Mouse (Mus musculus): ENCODE measurements around the gene Bcl2l1. TPM values are rescaled to one million over a fixed set of nuclear protein-coding genes. Genes with fewer than 3 reads are reported as not detected.
A peak's percentile ranks its signal among the peaks of the same experiment; 100 is the strongest.

Bcl2l1 gene
- polyA plus RNA-seq, 1 experiment = 51.2 TPM

GRCm38 (mm10) chr2:152817596-152818291 lies 13.8 kb downstream of the Bcl2l1 start:
- TF ChIP-seq CTCF (IDR thresholded peaks at IDR 0.05; ENCODE audit: borderline replicate concordance, insufficient read depth, low read length) = no peak
- no peak for TF ChIP-seq POLR2A (IDR thresholded peaks at IDR 0.05; ENCODE audit: low read depth, low read length)
- Histone ChIP-seq H3K4me3 (ENCODE audit: insufficient read depth, low read length) (no peak overlapping the region), H3K27ac (ENCODE audit: insufficient read depth, low read length) (no peak overlapping the region), H3K4me1 (ENCODE audit: control insufficient read depth, insufficient read depth, low read length) (peaks cover 41% of the 10 kb centered on the region)

- Histone ChIP-seq H3K4me1 (ENCODE audit: control insufficient read depth, insufficient read depth, low read length) (peaks cover 40% of the 10 kb centered on the region), H3K27ac (ENCODE audit: insufficient read depth, low read length) (no peak overlapping the region), H3K4me3 (ENCODE audit: insufficient read depth, low read length) (no peak overlapping the region)
- TF ChIP-seq CTCF (IDR thresholded peaks at IDR 0.05; ENCODE audit: borderline replicate concordance, insufficient read depth, low read length) = no peak
- TF ChIP-seq POLR2A (IDR thresholded peaks at IDR 0.05; ENCODE audit: low read depth, low read length) = no peak
Measured at GRCm38 (mm10) chr2:152816657-152817348, 14.7 kb downstream of the Bcl2l1 start.

- Histone ChIP-seq H3K4me3 (ENCODE audit: insufficient read depth, low read length) (no peak overlapping the region), H3K4me1 (ENCODE audit: control insufficient read depth, insufficient read depth, low read length) (peaks cover 41% of the 10 kb centered on the region), H3K27ac (ENCODE audit: insufficient read depth, low read length) (no peak overlapping the region)
- no peak for TF ChIP-seq POLR2A (IDR thresholded peaks at IDR 0.05; ENCODE audit: low read depth, low read length)
- no peak for TF ChIP-seq CTCF (IDR thresholded peaks at IDR 0.05; ENCODE audit: borderline replicate concordance, insufficient read depth, low read length)
Measured at GRCm38 (mm10) chr2:152815879-152816656, 15.5 kb downstream of the Bcl2l1 start.

DNA sequence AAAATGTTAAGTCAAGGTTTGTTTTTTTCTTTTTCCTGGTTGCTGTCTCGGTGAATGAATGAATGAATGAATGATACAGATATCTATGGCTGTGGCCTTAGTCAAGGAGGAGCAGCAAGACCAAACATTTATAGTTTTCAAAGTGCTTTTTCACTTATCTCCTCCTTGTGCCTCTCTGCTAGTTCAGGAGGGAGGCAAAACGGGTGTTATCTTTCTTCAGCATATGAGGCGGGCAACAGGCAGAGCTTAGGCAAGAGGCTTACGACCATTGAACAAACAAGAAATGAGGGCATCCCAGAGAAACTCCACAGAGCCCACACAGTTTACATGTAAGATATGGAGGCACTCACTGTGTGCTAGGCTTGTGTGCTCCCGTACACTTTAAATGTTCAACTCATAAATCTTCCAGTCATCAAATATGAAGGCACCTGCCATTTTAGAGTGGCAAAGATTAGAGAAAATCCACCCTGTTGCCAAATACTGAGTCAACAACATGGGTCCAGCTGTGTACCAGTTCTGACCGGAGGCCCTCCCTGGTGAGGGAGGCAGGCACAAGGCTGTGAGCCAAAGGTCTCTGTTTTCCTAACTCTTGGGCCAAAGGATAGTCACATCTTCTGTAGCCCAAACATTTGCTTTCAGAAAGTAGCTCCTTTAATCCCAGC lies 17.2 kb downstream of the Bcl2l1 start:
- Histone ChIP-seq H3K27ac (ENCODE audit: insufficient read depth, low read length) (no peak overlapping the region), H3K4me3 (ENCODE audit: insufficient read depth, low read length) (no peak overlapping the region), H3K4me1 (ENCODE audit: control insufficient read depth, insufficient read depth, low read length) (peaks cover 39% of the 10 kb centered on the region)
- TF ChIP-seq CTCF (IDR thresholded peaks at IDR 0.05; ENCODE audit: borderline replicate concordance, insufficient read depth, low read length) (no peak), POLR2A (IDR thresholded peaks at IDR 0.05; ENCODE audit: low read depth, low read length) (no peak)

- H3K4me1 ChIP-seq (ENCODE audit: control insufficient read depth, insufficient read depth, low read length) = peaks cover 36% of the 10 kb centered on the region
- no peak overlapping the region for H3K4me3 ChIP-seq (ENCODE audit: insufficient read depth, low read length)
- no peak overlapping the region for H3K27ac ChIP-seq (ENCODE audit: insufficient read depth, low read length)
- TF ChIP-seq POLR2A (IDR thresholded peaks at IDR 0.05; ENCODE audit: low read depth, low read length) (no peak), CTCF (IDR thresholded peaks at IDR 0.05; ENCODE audit: borderline replicate concordance, insufficient read depth, low read length) (no peak)
Measured at GRCm38 (mm10) chr2:152813232-152813631, 18.3 kb downstream of the Bcl2l1 start.

GRCm38 (mm10) chr2:152811336-152812165 lies 20.0 kb downstream of the Bcl2l1 start:
- Histone ChIP-seq H3K27ac (ENCODE audit: insufficient read depth, low read length) (peak overlapping the region; percentile 93), H3K4me1 (ENCODE audit: control insufficient read depth, insufficient read depth, low read length) (peaks cover 32% of the 10 kb centered on the region), H3K4me3 (ENCODE audit: insufficient read depth, low read length) (no peak overlapping the region)
- TF ChIP-seq CTCF (IDR thresholded peaks at IDR 0.05; ENCODE audit: borderline replicate concordance, insufficient read depth, low read length) (no peak), POLR2A (IDR thresholded peaks at IDR 0.05; ENCODE audit: low read depth, low read length) (no peak)

- TF ChIP-seq POLR2A (IDR thresholded peaks at IDR 0.05; ENCODE audit: low read depth, low read length) (no peak), CTCF (IDR thresholded peaks at IDR 0.05; ENCODE audit: borderline replicate concordance, insufficient read depth, low read length) (no peak)
- Histone ChIP-seq H3K27ac (ENCODE audit: insufficient read depth, low read length) (peak overlapping the region; percentile 93), H3K4me1 (ENCODE audit: control insufficient read depth, insufficient read depth, low read length) (peaks cover 44% of the 10 kb centered on the region), H3K4me3 (ENCODE audit: insufficient read depth, low read length) (no peak overlapping the region)
Measured at GRCm38 (mm10) chr2:152810158-152810941, 21.2 kb downstream of the Bcl2l1 start.

- TF ChIP-seq POLR2A (IDR thresholded peaks at IDR 0.05; ENCODE audit: low read depth, low read length) (no peak), CTCF (IDR thresholded peaks at IDR 0.05; ENCODE audit: borderline replicate concordance, insufficient read depth, low read length) (no peak)
- Histone ChIP-seq H3K27ac (ENCODE audit: insufficient read depth, low read length) (no peak overlapping the region; the same call in 1 of the 2 replicates), H3K4me3 (ENCODE audit: insufficient read depth, low read length) (no peak overlapping the region), H3K4me1 (ENCODE audit: control insufficient read depth, insufficient read depth, low read length) (peaks cover 47% of the 10 kb centered on the region)
Measured at GRCm38 (mm10) chr2:152808178-152808577, 23.4 kb downstream of the Bcl2l1 start.

All from embryonic fibroblast, embryonic 13.5 days (primary cell).